Mouse (Mus musculus) hematopoietic stem cell, adult 5-6 weeks (primary cell): ENCODE data around the gene Dyrk3. TPM values are rescaled to one million over a fixed set of nuclear protein-coding genes. Genes with fewer than 3 reads are reported as not detected.
"Not testable (repeated sequence)": the region's sequence is repeated elsewhere in the genome, so short reads cannot be mapped to it uniquely, and the experiment has no call there.

Experiments
- ATAC-seq, 2 experiments: fragments of 125-278 bp in 1 of 2; replicated peaks in 1 of 2; 2 replicates each; pipeline ENCODE4 v1.8.0; 2016 to 2017; ENCODE audit warnings: inconsistent platforms in 2 of 2, mild to moderate bottlenecking in 2 of 2, moderate number of reproducible peaks in 2 of 2, low read depth in 1 of 2, moderate TSS enrichment in 1 of 2; ENCODE audit not compliant: low FRiP score in 2 of 2, poor library complexity in 2 of 2, severe bottlenecking in 2 of 2, insufficient read depth in 1 of 2, low TSS enrichment in 1 of 2
- total RNA-seq: library from RNA; stranded (forward); fragments of 172-1452, 232-1000 nt; gene quantifications from 2 replicates; pipeline ENCODE4 v1.2.3, GENCODE M21; 2017

Dyrk3 gene
- total RNA-seq, 1 experiment from 2014 or later, result 14.5 TPM

- ATAC-seq, result no peak
These were observed 29.5 kb upstream of the Dyrk3 start for GRCm38 (mm10) chr1:131167612-131168011.

- ATAC-seq, result no peak
These were observed 26.3 kb upstream of the Dyrk3 start for GRCm38 (mm10) chr1:131164427-131164826.

- no peak for ATAC-seq
These were observed 23.0 kb upstream of the Dyrk3 start for GRCm38 (mm10) chr1:131161091-131161490.

GRCm38 (mm10) chr1:131159573-131160327 lies 21.6 kb upstream of the Dyrk3 start:
- ATAC-seq, result not testable (repeated sequence)

- peak; percentile 44; a peak in 1 of 4 replicates for ATAC-seq
These were observed 17.3 kb upstream of the Dyrk3 start for GRCm38 (mm10) chr1:131155456-131155855.

- peak; percentile 100 for ATAC-seq
These were observed 15.0 kb upstream of the Dyrk3 start, which contains the start of gene Eif2d for GRCm38 (mm10) chr1:131153018-131153629. TSS of gene Eif2d (plus strand) at chr1:131153181.

GRCm38 (mm10) chr1:131149496-131149895 lies 11.4 kb upstream of the Dyrk3 start:
- no peak for ATAC-seq

- peak; percentile 78 to 84 for ATAC-seq
These were observed 8.1 kb upstream of the Dyrk3 start for GRCm38 (mm10) chr1:131146181-131146614.

GRCm38 (mm10) chr1:131145222-131145621 lies 7.1 kb upstream of the Dyrk3 start:
- ATAC-seq, result not testable (repeated sequence)

- no peak for ATAC-seq
These were observed 4.3 kb upstream of the Dyrk3 start for GRCm38 (mm10) chr1:131142472-131142871.

GRCm38 (mm10) chr1:131141449-131141848 lies 3.3 kb upstream of the Dyrk3 start:
- no peak for ATAC-seq

GRCm38 (mm10) chr1:131139102-131140095 lies 1.3 kb upstream of the Dyrk3 start:
- no peak for ATAC-seq

- no peak for ATAC-seq
These were observed 422 bp downstream of the Dyrk3 start for GRCm38 (mm10) chr1:131137717-131138118.

- no peak for ATAC-seq
These were observed 1.0 kb downstream of the Dyrk3 start for GRCm38 (mm10) chr1:131137111-131137510.

GRCm38 (mm10) chr1:131135960-131136629 lies 2.0 kb downstream of the Dyrk3 start:
- peak; percentile 6 to 19; a peak in 2 of 4 replicates for ATAC-seq

- ATAC-seq, result peak; percentile 13 to 18; a peak in 2 of 4 replicates
These were observed 3.1 kb downstream of the Dyrk3 start for GRCm38 (mm10) chr1:131134942-131135522.

GRCm38 (mm10) chr1:131134231-131134630 lies 3.9 kb downstream of the Dyrk3 start:
- ATAC-seq, result no peak
